Mouse (Mus musculus) heart, adult 2 months (tissue): ENCODE measurements around the gene Pnmal1.

ENCODE experiments used
- CTCF ChIP-seq: fragments of 200-600 bp; IDR thresholded peaks from 2 replicates; pipeline ENCODE4 v1.8.1; 2022; ENCODE audit warnings: antibody characterized with exemption, mild to moderate bottlenecking, moderate library complexity
- EP300 ChIP-seq: fragments of 200-500 bp; IDR thresholded peaks from 2 replicates; pipeline ENCODE4 v1.6.1; 2011; ENCODE audit warnings: low read depth, low read length, control low read depth; ENCODE audit not compliant: insufficient read depth
- POLR2A ChIP-seq: fragments of 200-500 bp; IDR thresholded peaks from 2 replicates; pipeline ENCODE4 v1.6.1; 2011; ENCODE audit warnings: mild to moderate bottlenecking, low read depth, low read length, control low read depth; ENCODE audit not compliant: insufficient read depth

- TF ChIP-seq CTCF (no peak), EP300 (no peak), POLR2A (no peak)
These were observed 32.4 kb downstream of the Pnmal1 start for GRCm38 (mm10) chr7:16991681-16992450.
